Mouse (Mus musculus): ENCODE measurements around the gene Mitf. TPM values are rescaled to one million over a fixed set of nuclear protein-coding genes. Genes with fewer than 3 reads are reported as not detected.

Gene Mitf
- polyA plus RNA-seq, 1 experiment = not detected

GRCm38 (mm10) chr6:97961776-97962175, 154.9 kb downstream of the Mitf start:
- no peaks in the 10 kb centered on the region for H3K36me3 ChIP-seq (ENCODE audit: control insufficient read depth)
- no peaks in the 10 kb centered on the region for H3K9me3 ChIP-seq (ENCODE audit: control insufficient read depth, low read length)
- H3K27me3 ChIP-seq (ENCODE audit: control insufficient read depth) = no peaks in the 10 kb centered on the region
- H3K4me3 ChIP-seq (replicated peaks) = no peak overlapping the region
- H3K4me1 ChIP-seq (ENCODE audit: control insufficient read depth) = no peaks in the 10 kb centered on the region
- no peak for TF ChIP-seq GATA1 (IDR thresholded peaks at IDR 0.05; ENCODE audit: low read length)
- no peak for TF ChIP-seq TAL1 (IDR thresholded peaks at IDR 0.05; ENCODE audit: low read length)

- Histone ChIP-seq H3K9me3 (ENCODE audit: control insufficient read depth, low read length) (no peaks in the 10 kb centered on the region), H3K27me3 (ENCODE audit: control insufficient read depth) (no peaks in the 10 kb centered on the region), H3K4me1 (ENCODE audit: control insufficient read depth) (no peaks in the 10 kb centered on the region), H3K36me3 (ENCODE audit: control insufficient read depth) (no peaks in the 10 kb centered on the region), H3K4me3 (replicated peaks) (no peak overlapping the region)
- TF ChIP-seq GATA1 (IDR thresholded peaks at IDR 0.05; ENCODE audit: low read length) (no peak), TAL1 (IDR thresholded peaks at IDR 0.05; ENCODE audit: low read length) (no peak)
Measured at GRCm38 (mm10) chr6:97962311-97962710, 155.5 kb downstream of the Mitf start.

GRCm38 (mm10) chr6:97964750-97965149, 157.9 kb downstream of the Mitf start:
- no peaks in the 10 kb centered on the region for H3K27me3 ChIP-seq (ENCODE audit: control insufficient read depth)
- TF ChIP-seq GATA1 (IDR thresholded peaks at IDR 0.05; ENCODE audit: low read length) = no peak

GRCm38 (mm10) chr6:97981668-97982067, 174.8 kb downstream of the Mitf start:
- no peak overlapping the region for H3K4me3 ChIP-seq (replicated peaks)
- no peaks in the 10 kb centered on the region for H3K27me3 ChIP-seq (ENCODE audit: control insufficient read depth)
- no peaks in the 10 kb centered on the region for H3K36me3 ChIP-seq (ENCODE audit: control insufficient read depth)
- TF ChIP-seq TAL1 (IDR thresholded peaks at IDR 0.05; ENCODE audit: low read length) = no peak
- no peak for TF ChIP-seq GATA1 (IDR thresholded peaks at IDR 0.05; ENCODE audit: low read length)
- H3K4me1 ChIP-seq (ENCODE audit: control insufficient read depth) = no peaks in the 10 kb centered on the region
- no peaks in the 10 kb centered on the region for H3K9me3 ChIP-seq (ENCODE audit: control insufficient read depth, low read length)

More at GRCm38 (mm10) chr6:97964750-97965149, 157.9 kb downstream of the Mitf start:
- Histone ChIP-seq H3K4me1 (ENCODE audit: control insufficient read depth) (no peaks in the 10 kb centered on the region), H3K9me3 (ENCODE audit: control insufficient read depth, low read length) (no peaks in the 10 kb centered on the region), H3K4me3 (replicated peaks) (no peak overlapping the region), H3K36me3 (ENCODE audit: control insufficient read depth) (no peaks in the 10 kb centered on the region)

GRCm38 (mm10) chr6:97985658-97986057, 178.8 kb downstream of the Mitf start:
- no peaks in the 10 kb centered on the region for H3K9me3 ChIP-seq (ENCODE audit: control insufficient read depth, low read length)
- H3K4me1 ChIP-seq (ENCODE audit: control insufficient read depth) = no peaks in the 10 kb centered on the region
- no peak for TF ChIP-seq GATA1 (IDR thresholded peaks at IDR 0.05; ENCODE audit: low read length)
- no peak for TF ChIP-seq TAL1 (IDR thresholded peaks at IDR 0.05; ENCODE audit: low read length)
- H3K36me3 ChIP-seq (ENCODE audit: control insufficient read depth) = no peaks in the 10 kb centered on the region
- H3K4me3 ChIP-seq (replicated peaks) = no peak overlapping the region
- H3K27me3 ChIP-seq (ENCODE audit: control insufficient read depth) = no peaks in the 10 kb centered on the region

DNA sequence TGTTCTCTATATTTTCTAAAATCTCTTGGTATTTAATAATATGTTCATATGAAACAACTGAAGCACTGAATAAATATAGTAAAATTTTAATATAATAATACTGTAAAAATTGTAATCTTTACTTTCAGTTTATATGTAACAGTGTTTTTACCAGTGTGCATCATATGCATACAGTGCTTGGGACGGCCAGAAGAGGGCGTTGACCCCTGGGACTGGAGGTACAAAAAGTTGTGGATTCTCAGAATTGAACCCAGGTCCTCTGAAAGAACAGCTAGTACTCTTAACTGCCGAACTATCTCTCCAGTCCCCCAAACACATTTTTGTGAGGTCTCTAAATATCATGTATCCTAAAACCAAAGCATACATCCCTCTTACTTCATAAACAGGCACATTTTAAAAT, 179.6 kb downstream of the Mitf start:
- H3K4me3 ChIP-seq (replicated peaks) = no peak overlapping the region
- TF ChIP-seq GATA1 (IDR thresholded peaks at IDR 0.05; ENCODE audit: low read length) = no peak
- no peak for TF ChIP-seq TAL1 (IDR thresholded peaks at IDR 0.05; ENCODE audit: low read length)
- no peaks in the 10 kb centered on the region for H3K36me3 ChIP-seq (ENCODE audit: control insufficient read depth)
- no peaks in the 10 kb centered on the region for H3K27me3 ChIP-seq (ENCODE audit: control insufficient read depth)
- no peaks in the 10 kb centered on the region for H3K4me1 ChIP-seq (ENCODE audit: control insufficient read depth)
- no peaks in the 10 kb centered on the region for H3K9me3 ChIP-seq (ENCODE audit: control insufficient read depth, low read length)

DNA sequence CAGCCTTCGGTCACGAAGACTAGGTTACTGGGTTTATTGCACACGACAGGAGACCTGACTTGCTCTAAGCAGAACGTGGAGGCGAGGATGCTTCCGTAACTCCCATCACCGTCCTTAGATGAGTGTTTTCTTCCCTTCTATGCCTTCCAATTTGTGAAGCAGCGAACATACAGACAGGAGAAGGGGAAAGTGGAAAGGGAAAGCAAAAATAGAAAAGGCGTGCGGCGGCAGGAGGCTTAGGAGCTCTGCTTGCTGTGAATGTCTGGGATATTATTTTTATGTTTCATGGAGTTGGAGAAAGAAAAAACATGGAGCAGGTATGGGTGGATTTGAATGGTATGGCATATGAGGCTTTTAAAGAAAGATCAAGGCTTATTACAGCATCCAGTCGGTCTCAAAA, 186.7 kb downstream of the Mitf start:
- no peaks in the 10 kb centered on the region for H3K9me3 ChIP-seq (ENCODE audit: control insufficient read depth, low read length)
- no peaks in the 10 kb centered on the region for H3K27me3 ChIP-seq (ENCODE audit: control insufficient read depth)
- no peak overlapping the region for H3K4me3 ChIP-seq (replicated peaks)
- TF ChIP-seq TAL1 (IDR thresholded peaks at IDR 0.05; ENCODE audit: low read length) (no peak), GATA1 (IDR thresholded peaks at IDR 0.05; ENCODE audit: low read length) (no peak)
- no peaks in the 10 kb centered on the region for H3K36me3 ChIP-seq (ENCODE audit: control insufficient read depth)
- H3K4me1 ChIP-seq (ENCODE audit: control insufficient read depth) = no peaks in the 10 kb centered on the region

- no peaks in the 10 kb centered on the region for H3K36me3 ChIP-seq (ENCODE audit: control insufficient read depth)
- TF ChIP-seq GATA1 (IDR thresholded peaks at IDR 0.05; ENCODE audit: low read length) = no peak
- no peak for TF ChIP-seq TAL1 (IDR thresholded peaks at IDR 0.05; ENCODE audit: low read length)
- no peak overlapping the region for H3K4me3 ChIP-seq (replicated peaks)
- no peaks in the 10 kb centered on the region for H3K9me3 ChIP-seq (ENCODE audit: control insufficient read depth, low read length)
- H3K4me1 ChIP-seq (ENCODE audit: control insufficient read depth) = no peaks in the 10 kb centered on the region
- H3K27me3 ChIP-seq (ENCODE audit: control insufficient read depth) = no peaks in the 10 kb centered on the region
Measured at GRCm38 (mm10) chr6:97995606-97996307, 188.9 kb downstream of the Mitf start.

GRCm38 (mm10) chr6:98001551-98001950, 194.7 kb downstream of the Mitf start:
- H3K27me3 ChIP-seq (ENCODE audit: control insufficient read depth) = no peaks in the 10 kb centered on the region

GRCm38 (mm10) chr6:98003114-98003513, 196.3 kb downstream of the Mitf start:
- Histone ChIP-seq H3K36me3 (ENCODE audit: control insufficient read depth) (no peaks in the 10 kb centered on the region), H3K9me3 (ENCODE audit: control insufficient read depth, low read length) (no peaks in the 10 kb centered on the region), H3K4me1 (ENCODE audit: control insufficient read depth) (no peaks in the 10 kb centered on the region), H3K27me3 (ENCODE audit: control insufficient read depth) (no peaks in the 10 kb centered on the region), H3K4me3 (replicated peaks) (no peak overlapping the region)
- TF ChIP-seq TAL1 (IDR thresholded peaks at IDR 0.05; ENCODE audit: low read length) (no peak), GATA1 (IDR thresholded peaks at IDR 0.05; ENCODE audit: low read length) (no peak)

More at GRCm38 (mm10) chr6:98001551-98001950, 194.7 kb downstream of the Mitf start:
- TF ChIP-seq GATA1 (IDR thresholded peaks at IDR 0.05; ENCODE audit: low read length) (no peak), TAL1 (IDR thresholded peaks at IDR 0.05; ENCODE audit: low read length) (no peak)
- Histone ChIP-seq H3K4me1 (ENCODE audit: control insufficient read depth) (no peaks in the 10 kb centered on the region), H3K36me3 (ENCODE audit: control insufficient read depth) (no peaks in the 10 kb centered on the region), H3K9me3 (ENCODE audit: control insufficient read depth, low read length) (no peaks in the 10 kb centered on the region), H3K4me3 (replicated peaks) (no peak overlapping the region)
